Mouse (Mus musculus) spleen, adult 12 weeks (tissue): ENCODE data around the gene Tsr3.
"Not testable (repeated sequence)": the region's sequence is repeated elsewhere in the genome, so short reads cannot be mapped to it uniquely, and the experiment has no call there.

Source experiments
- DNase-seq: peaks from one replicate; pipeline ENCODE4 v3.0.0; 2022; ENCODE audit warnings: low spot score

The Tsr3 gene

DNA sequence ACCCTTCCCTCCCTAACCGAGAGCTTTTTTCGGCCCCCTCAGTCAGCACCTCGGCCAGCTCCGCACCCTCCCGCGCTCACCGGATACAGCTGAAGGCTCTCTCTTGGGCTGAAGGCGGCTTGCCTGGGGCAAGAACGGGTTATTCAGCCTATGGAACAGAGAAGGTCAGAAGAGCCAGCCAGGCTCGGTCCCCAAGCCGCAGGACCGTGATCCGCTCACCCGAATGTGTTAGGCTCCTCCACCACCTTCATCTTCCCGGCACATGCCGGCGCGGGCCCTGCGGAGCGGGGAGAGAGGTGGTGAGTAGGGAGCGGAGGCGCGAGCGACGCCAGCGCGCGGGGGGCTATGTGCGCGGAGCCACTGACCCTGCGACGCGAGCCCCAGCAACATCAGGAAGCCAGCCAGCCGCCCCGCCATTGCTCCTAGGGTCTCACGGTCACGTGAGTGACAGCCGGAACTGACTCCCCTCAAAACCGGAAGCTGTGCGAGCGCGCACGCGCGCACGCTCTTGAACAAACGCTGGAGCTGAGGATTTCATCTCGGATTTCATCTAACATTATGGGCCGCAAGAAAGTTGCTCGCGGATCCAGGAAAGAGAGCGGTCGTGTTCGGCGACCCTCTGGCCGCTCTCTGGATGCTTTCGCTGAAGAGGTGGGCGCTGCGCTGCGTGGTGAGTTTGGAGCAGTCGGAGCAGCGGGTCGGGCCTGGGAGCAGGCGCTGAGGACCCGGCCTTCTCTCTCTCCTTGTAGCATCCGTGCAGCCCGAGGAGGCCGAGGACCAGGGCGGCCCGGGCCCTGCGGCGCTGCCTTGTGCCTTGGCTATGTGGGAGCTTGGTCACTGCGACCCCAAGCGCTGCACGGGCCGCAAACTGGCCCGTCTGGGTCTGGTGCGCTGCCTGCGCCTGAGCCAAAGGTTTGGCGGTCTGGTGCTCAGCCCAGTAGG, at the start of gene Tsr3, which contains the start of gene Gnptg:
Gene Tsr3, plus strand, starts transcription at position 476 of the 942 bp plus-strand sequence.
Gene Gnptg, minus strand, starts transcription at position 430 of the 942 bp plus-strand sequence.
- DNase-seq: peak; percentile 70

DNA sequence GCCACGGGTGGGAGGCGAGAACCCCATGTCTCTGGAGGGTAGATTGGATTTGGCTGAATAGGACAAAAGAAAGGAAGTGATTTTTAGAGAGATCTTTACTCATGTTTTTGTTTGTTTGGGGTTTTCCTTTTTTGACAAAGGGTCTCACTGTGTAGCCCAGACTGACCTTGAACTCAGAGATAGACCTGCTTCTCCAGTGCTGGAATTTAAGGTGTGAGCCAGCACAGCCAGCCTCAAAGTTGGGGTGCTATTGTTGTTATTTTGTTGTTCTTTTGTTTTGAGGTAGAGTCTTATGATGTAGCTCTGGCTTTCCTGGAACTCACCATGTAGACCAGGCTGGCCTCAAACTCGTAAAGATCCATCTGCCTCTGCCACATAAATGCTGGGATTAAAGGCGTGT, 37.6 kb upstream of the Tsr3 start:
- no peak for DNase-seq

DNA sequence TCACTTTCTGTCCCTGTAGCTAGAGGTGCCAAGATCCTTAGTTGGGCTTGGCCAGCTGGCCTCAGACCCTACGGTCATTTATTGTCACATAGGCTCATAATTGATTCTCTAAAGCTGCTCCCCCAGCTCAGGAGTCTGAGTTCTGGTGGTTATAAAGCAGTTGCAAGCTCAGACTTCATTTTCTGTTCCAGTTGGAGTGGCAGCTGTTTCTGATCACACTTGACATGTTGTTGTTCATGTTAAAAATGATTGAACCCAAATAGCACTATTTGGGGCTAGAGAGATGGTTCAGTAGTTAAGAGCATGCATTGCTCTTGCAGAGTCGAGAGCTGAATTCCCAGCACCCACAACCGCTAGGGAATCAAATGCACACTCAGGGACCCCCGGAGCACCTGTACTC, 30.0 kb upstream of the Tsr3 start:
- no peak for DNase-seq

DNA sequence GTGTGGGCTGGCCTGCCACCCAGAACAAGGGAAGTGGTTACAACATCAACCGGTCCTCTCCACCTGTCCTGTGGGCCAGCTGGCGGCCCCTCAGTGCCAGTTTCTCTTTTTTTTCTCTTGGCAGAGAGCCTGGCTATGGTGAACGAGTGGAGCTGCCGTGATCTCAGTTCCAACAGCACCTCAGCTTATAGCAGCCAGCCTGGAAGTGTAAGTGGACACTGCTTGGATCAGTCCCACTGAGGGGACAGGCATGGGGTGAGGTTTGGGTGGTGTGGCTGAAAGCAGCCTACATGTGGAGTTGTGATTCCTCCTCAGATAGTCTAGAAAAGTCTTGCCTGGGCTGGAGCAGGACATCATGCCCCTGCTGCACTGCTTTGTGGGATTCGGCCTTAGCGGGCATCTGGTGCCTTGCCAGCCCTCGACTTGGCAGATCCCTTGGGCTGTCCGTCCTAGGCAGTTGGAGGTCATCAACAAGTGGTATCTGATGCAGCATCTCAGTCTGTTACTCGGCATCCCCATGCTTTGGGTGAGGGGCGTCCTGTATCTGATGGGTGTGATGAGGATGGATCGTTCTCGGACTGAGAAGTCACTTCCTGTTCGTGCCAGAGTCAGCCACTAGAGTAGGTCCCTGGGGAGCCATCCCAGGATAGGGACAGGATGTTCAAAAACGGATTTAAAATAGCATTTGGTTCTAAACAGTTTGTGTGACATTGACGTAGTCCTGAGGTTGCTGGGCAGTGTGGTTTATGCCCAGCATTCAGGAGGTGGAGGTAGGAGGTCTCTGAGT, 29.1 kb upstream of the Tsr3 start:
- no peak for DNase-seq

DNA sequence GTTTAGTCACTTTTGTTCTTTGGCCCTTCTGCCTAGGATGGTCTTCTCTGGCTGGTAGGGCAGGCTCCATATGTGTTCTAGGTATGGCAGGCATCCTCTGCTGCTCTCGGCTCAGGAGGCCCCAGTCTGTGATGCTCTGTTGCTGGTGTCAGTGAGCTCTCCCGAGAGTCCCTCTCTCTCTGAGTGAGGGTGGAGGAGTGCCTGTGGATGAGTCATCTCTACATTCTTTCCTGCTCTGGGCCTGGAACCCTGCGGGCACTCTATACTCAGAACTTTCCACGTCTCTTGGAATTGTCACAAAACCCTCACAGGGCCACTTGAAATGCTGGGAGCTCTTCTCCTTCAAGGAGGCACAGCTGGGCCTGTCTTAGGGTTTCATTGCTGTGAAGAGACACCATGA, 28.3 kb upstream of the Tsr3 start:
- DNase-seq: no peak

DNA sequence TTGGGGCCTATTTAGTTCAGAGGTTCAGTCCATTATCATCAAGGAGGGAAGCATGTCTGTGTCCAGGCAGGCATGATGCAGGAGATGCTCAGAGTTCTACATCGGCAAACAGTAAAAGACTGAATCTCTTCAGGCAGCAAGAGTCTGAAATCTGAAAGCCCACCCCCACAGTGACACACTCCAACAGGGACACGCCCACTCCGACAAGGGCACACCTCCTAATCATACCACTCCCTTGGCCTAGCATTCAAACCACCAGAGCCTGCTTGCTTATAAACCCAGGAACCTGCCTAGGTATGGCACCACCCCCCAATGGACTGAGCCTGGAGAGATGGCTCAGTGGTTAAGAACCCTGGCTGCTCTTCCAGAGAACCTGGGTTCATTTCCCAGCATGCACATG, 24.5 kb upstream of the Tsr3 start:
- DNase-seq: no peak

DNA sequence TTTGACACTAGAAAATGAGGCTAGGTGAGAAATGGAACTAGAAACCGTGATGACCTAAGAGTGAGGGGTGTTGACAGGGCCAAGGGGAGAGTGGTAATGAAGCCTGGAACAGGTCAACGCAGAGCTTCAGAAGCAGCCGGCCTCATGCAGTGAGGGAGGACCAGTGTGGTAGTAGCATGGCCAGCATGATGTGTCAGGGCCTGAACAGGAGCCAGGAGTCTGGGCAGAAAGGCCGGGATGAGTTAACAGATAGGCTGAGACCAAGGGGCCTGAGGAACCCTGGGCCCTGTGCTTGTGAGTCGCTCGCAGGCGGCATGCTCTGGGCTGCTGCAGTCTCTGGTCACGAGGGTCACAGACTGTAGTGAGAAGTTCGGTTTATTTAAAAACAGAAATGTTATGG, 21.0 kb upstream of the Tsr3 start:
- no peak for DNase-seq

DNA sequence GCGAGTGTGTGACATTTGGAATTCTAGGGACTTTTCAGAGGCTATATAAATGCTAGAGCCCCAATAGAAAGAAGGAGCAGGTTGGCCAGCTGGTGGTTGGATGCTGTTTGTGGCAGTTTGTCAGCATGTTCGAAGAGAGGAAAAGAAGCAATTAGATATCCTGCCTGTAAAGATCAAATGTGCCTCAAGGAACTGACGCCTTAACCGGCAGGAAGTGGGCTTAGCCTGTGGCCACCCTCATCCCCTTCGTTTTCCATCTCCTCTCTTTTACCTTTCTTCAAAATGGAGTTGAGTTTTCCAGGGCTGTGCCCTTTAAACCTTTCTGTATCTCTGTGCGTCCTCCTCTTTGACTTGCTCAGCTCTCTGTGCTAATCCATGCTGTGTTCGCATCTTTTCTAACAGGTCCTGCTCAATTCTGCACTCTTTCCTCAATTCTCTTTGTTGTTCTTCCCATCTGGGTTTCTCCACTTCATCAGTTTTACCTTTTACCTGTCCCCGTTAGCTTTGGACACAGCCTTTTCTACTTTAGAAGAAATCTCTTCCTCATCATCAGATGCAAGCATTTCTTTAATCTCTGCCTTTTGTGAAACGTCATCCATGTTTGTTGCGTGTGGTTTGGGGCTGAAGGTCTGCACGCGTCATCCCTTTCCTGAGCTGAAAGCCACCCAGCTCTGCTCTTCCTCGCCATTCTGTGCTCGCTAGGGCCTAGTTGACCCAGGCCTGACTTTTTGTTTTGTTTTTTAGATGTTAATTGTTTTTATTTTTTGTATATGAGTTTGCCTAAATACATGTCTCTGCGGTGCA, 20.3 kb upstream of the Tsr3 start:
- no peak for DNase-seq

DNA sequence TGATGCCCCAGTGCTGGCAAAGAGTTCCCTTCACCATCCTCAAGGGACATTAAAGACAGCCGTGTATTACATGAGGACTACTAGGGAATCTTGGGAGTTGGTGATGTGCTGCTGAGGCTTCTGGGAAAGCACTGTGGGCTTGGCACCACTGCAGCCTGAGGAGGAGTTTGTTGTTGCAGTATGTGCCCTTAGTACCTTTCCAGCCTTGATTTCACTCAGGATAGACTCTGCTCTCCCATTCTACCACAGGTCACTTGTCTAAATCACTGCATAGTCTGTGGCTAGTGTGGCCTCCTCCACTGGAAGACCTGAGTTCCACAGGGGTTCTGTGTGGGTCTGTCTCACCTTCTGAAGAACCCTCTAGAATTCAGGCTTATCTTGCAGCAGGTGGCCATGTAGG, 19.2 kb upstream of the Tsr3 start:
- DNase-seq: no peak

DNA sequence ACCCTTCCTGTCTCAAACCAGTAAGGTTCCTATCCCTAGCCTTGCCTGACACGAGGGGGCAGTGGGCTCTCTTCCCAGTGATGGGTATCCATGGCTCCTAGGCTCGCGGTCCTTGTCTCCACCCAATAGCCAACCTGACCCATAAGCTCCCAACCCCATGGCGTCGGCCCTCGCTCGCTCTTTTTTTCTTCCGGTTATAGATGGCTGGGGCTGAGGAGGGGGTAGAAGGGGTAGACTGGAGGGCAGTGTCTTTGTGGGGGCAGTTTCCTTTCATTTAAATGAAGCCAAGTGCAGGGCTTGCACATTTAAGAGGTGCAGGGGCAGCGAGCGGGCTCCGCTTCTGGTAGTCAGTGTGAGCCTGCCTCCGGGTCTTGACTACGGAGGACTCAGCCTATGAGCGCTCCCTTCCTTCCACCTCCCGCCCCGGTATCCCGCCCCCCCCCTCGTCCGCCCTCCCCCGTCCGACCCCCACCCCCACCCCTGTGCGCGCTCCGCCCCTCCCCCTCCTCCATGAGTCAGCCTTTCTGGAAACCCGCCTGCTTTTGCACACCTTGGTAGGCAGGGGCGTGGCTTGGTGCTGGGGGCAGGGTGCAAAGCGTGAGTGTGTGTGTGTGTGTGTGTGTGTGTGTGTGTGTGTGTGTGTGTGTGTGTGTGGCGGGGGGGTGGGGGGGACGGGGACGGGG, 18.0 kb upstream of the Tsr3 start:
- peak; percentile 30 for DNase-seq

DNA sequence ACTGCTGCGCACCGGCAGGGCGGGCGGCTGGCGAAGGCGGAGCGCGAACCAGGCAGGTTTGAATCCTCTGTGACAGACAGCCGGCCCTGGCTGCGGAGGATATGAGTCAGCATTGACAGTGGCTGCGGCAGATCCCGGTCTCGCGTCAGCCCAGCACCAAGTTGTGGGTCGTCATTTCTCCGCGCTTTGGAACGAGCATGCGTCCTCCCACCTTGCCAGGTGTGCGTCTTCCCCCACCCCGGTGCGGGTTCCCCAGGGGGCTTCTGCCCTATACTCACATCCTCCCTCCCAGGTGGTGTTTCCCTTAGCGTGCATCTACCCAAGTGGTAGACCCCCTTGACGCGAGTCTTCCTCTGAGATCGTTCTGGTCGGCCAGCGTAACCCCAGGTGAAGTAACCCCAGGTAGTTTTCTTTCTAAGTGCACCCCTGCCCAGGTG, 17.4 kb upstream of the Tsr3 start:
- not testable (repeated sequence) for DNase-seq

DNA sequence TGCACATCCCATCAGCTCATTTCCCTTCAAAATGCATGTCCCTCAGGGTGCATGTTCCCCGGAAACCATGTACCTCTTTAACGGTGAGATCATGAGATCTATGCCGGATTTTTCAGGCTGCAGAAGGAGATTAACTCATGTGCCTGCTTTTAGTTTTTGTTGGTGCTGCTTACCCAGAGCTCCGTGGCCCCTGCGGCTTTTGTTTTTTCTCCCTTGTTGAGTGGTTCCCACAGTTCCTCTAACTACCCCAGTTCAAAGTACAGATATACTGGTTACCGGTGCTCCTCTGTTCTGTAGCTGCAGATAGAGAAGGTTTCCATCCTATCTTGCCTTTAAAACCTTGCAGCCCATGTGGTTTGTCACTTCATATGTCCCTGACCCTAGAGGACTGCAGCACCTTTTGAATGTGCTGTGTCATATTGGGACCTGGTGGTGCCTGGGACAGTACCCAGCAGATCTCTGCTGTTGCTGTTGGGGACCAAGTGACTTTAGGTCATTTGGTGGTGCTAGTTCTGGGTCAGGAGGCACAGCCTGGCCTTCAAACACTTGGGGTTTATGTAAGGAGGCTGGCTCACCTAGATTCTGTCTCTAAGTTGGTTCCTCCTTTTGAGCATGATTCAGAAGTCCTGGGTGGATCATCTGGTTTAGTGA, 16.9 kb upstream of the Tsr3 start:
- no peak for DNase-seq

DNA sequence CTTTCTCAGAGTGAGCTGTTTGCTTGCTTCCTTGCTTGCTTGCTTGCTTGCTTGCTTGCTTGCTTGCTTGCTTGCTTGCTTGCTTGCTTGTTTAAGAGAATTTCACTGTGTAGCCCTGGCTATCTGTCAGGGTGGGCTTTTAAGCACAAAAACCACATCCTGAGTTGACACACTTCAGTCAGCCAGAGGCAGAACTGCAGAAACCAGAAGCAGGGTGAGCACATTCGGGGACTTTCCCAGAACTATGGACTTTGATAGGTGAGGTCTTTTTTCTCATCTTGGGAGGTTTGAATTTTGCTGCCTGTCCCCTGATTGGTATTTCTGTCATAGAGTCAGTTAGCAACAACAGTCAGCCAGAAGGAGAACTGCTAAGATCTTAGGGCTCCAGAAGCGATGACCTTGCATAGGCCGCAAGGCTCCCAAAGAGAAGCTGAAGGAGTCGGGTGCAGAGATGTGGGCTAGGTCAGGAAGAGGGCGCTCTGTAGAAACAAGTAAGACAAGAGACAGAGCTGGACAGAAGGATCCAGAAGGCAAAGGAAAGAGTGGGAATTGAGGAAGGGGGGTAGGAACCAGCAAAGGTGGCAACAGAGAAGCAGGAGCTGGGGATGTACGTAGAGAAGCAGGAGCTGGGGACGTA, 15.3 kb upstream of the Tsr3 start:
- DNase-seq: no peak

DNA sequence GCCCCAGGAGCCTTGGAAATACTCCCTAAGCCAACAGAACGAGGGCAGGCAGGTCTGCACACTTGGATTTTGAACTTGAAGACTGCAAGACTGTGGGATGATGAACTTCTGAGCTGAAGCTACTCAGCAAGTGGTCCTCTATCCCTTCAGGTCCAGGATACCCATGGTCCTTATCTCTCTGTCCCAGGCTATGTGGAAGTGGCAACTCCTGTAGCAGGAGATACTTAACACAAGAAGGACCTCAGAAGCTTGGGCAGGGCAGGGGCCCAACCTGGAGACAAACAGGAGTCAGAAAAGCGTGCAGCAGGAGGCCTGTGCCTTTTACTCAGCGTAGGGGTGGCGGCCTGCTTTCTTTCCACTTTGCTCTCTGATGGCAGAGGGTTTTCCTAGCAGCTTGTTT, 14.3 kb upstream of the Tsr3 start:
- DNase-seq: no peak

DNA sequence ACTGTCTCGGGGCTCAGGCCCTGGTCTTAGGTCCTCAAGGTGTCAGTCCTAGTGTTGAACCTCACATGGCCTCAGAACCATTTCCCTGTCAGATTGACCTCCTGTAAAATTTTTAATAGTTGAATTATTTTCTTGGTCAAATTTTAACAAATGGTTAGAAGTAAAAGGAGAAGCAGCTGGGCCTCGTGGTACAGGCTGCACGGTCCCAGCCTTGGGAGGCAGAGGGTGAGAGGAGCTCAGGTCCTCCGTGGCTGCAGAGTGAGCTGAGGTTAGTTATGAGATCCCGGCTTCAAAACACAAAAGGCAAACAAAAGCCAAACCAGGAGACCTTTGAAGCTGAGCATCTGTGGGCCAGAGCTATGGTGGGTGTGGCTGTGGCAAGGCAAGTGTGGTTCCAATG, 12.0 kb upstream of the Tsr3 start:
- no peak for DNase-seq

DNA sequence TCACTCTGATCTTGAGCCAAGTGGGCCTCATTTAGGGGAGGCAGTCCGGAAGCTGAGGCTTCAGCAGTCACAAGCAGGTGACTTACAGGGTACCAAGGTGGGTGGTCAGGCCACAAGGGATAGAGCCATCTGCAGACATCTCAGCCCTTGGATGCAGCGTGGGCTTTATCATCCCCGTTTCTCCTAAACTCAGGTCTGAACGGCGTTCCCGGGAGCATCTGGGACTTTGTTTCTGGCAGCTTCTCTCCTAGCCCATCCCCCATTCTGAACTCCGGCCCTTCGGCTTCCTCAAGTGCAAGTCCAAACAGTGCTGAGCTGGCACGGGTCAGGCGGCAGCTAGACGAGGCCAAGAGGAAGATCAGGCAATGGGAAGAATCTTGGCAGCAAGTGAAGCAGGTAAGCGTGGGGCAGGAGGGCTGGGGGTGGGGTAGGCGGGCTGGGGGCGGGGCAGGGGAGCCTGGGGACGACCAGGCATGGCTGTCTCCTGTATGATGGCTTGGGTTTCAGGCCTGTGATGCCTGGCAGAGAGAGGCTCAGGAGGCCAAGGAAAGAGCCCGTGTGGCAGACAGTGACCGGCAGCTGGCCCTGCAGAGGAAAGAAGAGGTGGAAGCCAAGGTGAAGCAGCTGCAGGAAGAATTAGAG, 9.8 kb upstream of the Tsr3 start:
- DNase-seq: not testable (repeated sequence)

DNA sequence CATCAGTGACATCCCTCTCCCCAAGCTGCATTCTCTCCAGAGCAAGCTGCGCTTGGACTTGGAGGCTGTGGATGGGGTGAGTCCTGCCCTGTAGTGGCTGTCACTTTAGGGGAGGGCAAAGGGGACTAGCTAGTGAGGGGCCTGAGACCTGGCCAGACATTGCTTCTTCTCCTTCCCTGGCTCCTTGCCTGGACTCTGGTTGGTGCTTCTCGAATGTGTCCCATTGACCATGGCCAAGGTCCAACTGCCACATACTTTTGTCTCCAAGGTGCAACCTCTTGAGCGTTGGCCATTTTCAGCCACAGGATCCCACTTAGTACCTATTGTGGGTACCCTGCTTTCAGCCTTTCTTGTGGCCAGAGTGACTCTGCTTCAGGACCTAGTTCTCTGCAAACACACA, 9.3 kb upstream of the Tsr3 start:
- no peak for DNase-seq

DNA sequence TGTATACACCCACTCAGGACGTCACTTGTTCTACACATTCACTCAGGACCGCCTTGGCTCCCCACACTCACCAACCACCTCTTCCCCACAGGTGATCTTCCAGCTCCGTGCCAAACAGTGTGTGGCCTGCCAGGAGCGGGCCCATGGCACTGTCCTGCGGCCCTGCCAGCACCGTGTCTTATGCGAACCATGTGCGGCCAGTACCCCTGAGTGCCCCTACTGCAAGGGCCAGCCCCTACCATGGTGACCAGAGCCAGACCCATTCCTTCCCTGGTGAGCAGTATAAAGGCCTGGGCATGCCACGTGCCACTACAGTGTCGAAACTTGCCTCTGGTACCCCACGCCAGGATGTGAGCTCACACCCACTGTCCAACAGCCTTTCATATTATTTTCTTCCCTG, 8.3 kb upstream of the Tsr3 start:
- not testable (repeated sequence) for DNase-seq

DNA sequence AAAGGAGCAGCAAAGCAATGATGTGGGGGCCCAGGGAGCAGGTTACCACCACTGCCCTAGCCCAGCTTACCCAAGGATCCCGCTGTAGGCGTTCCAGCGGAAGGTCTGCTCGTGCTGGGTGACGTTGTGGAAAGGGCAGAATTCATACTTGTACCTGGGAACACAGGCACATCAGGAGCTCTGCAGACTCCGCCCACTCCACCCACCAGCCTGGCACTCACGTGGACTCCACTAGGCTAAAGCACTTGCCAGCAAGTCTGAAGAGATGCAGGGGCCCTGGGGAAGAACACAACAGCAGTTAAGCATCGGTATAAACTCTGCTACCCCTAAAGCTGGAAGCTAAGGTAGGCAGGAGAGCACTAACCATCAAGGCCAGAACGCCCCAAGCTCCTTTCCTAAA, 4.3 kb upstream of the Tsr3 start:
- DNase-seq: no peak

DNA sequence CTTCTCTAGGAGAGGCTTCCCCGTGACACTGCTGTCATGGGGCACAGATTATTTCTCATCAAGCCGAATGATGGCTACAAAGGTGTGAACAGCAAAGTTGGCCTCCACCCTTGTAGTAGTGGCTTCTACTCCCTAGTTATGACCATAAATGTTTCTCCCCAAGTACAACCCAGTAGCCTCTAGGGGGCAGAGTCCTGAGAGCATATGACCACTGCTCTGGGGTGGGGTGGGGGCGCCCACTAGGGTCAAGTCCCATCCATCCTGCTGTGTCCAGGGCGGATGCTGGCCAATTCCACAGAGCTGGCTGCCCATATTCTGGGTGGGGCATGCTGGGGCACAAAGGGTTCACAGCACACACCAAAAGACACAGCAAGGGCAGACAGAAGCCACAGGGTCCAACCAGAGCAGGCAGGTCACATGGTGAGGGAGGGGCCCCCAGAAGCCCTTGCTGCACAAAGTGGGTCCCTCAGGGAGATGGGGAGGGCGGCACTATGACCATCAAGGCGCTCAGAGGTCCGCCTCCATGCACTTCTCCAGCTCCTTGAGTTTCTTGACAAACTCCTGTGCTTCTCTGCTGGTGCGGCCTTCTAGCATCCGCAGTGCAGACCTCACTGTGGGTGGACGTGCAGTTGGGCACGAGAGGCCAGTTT, 3.3 kb downstream of the Tsr3 start:
- DNase-seq: no peak
